Mouse (Mus musculus): ENCODE results near the gene Cfap46. TPM values are rescaled to one million over a fixed set of nuclear protein-coding genes. Genes with fewer than 3 reads are reported as not detected.

The Cfap46 gene
- polyA plus RNA-seq, 1 experiment from 2014 or later = 0.14 TPM

DNA sequence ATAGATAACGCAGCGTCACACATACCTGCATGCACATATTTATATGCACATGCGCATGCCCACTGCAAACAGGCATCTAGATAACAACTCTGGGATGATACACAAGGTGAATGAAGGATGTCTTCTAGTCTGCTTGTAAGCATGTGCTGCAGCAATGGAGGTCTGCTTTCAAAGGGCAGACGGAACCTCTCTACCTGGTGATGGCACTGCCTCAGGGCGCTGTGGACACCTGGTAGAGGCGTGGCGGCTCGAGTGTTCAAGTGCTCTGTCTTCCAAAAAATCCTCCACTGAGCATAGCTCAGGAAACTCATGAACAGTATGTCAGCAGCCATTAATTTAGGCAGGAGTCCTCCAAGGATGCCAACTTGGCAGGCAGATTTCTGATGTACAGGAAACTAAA, 22.2 kb upstream of the Cfap46 start:
- Histone ChIP-seq H3K36me3 (ENCODE audit: control insufficient read depth, insufficient read depth, low read length) (no peaks in the 10 kb centered on the region), H3K4me1 (ENCODE audit: control insufficient read depth, insufficient read depth, low read length) (no peaks in the 10 kb centered on the region), H3K27ac (ENCODE audit: low read length) (no peak overlapping the region), H3K27me3 (ENCODE audit: control insufficient read depth, insufficient read depth, low read length) (no peaks in the 10 kb centered on the region), H3K9ac (ENCODE audit: low read length) (no peak overlapping the region), H3K4me3 (replicated peaks; ENCODE audit: low read length) (no peak overlapping the region), H3K4me2 (ENCODE audit: low read depth, low read length) (no peak overlapping the region), H3K9me3 (replicated peaks; ENCODE audit: control insufficient read depth, low read length) (no peaks in the 10 kb centered on the region)
- 95% methylated on average over 8 of the region's 8 CpGs for WGBS
- ATAC-seq (ENCODE audit: insufficient read depth, low FRiP score) = no peak

DNA sequence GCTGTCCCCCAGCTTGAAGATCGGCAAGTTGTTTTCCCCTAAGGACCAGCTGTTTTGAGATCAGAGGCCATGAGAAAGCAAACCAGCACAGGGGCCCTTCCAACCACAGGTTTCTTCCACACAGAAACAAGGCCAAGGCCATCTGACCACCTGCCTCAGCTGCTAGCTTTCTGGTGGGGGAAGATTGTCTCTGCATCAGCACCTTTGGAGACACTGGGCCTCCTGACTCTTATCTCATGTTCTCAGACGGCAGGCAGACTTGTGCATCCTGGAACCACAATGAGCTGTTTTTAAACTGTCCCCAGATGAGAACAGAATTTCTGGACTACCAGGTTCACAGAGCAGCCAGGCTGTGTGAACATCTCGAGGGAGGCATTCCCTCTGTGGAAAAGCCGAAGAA, 21.5 kb upstream of the Cfap46 start:
- no peak overlapping the region for H3K4me2 ChIP-seq (ENCODE audit: low read depth, low read length)
- no peaks in the 10 kb centered on the region for H3K36me3 ChIP-seq (ENCODE audit: control insufficient read depth, insufficient read depth, low read length)
- ATAC-seq (ENCODE audit: insufficient read depth, low FRiP score) = no peak
- no peaks in the 10 kb centered on the region for H3K27me3 ChIP-seq (ENCODE audit: control insufficient read depth, insufficient read depth, low read length)
- 64% methylated on average over 4 of the region's 4 CpGs for WGBS
- H3K4me1 ChIP-seq (ENCODE audit: control insufficient read depth, insufficient read depth, low read length) = no peaks in the 10 kb centered on the region
- H3K27ac ChIP-seq (ENCODE audit: low read length) = no peak overlapping the region
- H3K9ac ChIP-seq (ENCODE audit: low read length) = no peak overlapping the region
- H3K4me3 ChIP-seq (replicated peaks; ENCODE audit: low read length) = no peak overlapping the region
- H3K9me3 ChIP-seq (replicated peaks; ENCODE audit: control insufficient read depth, low read length) = no peaks in the 10 kb centered on the region

DNA sequence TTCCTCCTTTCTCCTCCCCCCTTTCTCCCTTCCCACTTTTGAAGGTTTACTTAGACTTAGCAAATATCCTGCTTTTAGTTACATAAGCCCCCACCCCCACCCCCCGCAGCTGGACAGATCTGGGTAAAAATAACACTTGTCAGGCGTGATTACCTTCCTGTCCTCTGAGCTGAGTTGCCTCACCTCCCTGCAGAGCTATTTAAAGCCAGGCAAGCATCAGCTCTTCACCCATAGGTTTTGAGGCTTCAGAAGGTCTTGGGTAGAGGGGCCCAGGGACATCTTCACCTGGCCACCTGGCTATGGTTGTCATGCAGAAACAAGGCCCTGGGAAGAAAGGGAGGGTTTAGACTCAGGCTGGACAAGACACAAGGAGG, 20.2 kb upstream of the Cfap46 start:
- Histone ChIP-seq H3K27ac (ENCODE audit: low read length) (no peak overlapping the region), H3K9me3 (replicated peaks; ENCODE audit: control insufficient read depth, low read length) (no peaks in the 10 kb centered on the region), H3K9ac (ENCODE audit: low read length) (no peak overlapping the region), H3K4me1 (ENCODE audit: control insufficient read depth, insufficient read depth, low read length) (no peaks in the 10 kb centered on the region), H3K36me3 (ENCODE audit: control insufficient read depth, insufficient read depth, low read length) (no peaks in the 10 kb centered on the region), H3K4me3 (replicated peaks; ENCODE audit: low read length) (no peak overlapping the region), H3K4me2 (ENCODE audit: low read depth, low read length) (no peak overlapping the region), H3K27me3 (ENCODE audit: control insufficient read depth, insufficient read depth, low read length) (no peaks in the 10 kb centered on the region)
- no peak for ATAC-seq (ENCODE audit: insufficient read depth, low FRiP score)
- 2% methylated on average over 2 of the region's 2 CpGs for WGBS

DNA sequence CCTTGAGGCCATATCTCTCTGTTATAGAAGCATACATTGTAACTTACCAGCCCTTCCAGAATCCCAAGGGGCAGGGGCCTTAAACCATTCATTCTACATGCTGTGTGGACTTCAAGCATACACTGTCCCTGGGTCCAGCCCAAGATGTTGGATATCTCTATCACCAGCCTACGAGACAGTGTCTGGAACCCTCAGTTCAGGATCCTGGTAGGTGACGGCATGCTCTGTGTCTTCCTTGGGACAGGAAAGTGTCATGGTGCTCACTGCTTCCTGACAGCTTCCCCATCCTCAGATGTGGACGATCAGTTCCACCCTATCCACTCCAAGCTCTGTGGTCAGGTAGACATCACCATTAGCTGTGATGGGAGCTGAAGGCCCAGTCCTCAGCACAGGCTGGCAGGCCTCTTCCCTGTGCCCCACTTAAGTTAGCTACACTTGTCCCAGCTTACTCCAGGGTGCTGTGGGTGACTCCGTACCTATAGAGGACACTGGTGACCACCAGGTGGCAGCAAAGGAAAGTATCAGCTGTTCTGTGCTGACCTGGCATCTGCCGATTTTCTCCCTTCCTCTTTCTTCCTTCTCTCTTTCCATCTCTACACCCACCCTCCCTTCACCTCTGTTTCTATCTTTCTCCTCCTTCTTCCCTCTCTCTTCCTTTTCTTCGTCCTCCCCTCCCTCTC, 19.7 kb upstream of the Cfap46 start:
- WGBS = 34% methylated on average over 6 of the region's 6 CpGs
- no peak; the same call in 1 of the 2 replicates for ATAC-seq (ENCODE audit: insufficient read depth, low FRiP score)
- H3K9ac ChIP-seq (ENCODE audit: low read length) = no peak overlapping the region
- H3K4me3 ChIP-seq (replicated peaks; ENCODE audit: low read length) = no peak overlapping the region
- H3K27me3 ChIP-seq (ENCODE audit: control insufficient read depth, insufficient read depth, low read length) = no peaks in the 10 kb centered on the region
- no peak overlapping the region for H3K4me2 ChIP-seq (ENCODE audit: low read depth, low read length)
- no peaks in the 10 kb centered on the region for H3K36me3 ChIP-seq (ENCODE audit: control insufficient read depth, insufficient read depth, low read length)
- no peaks in the 10 kb centered on the region for H3K9me3 ChIP-seq (replicated peaks; ENCODE audit: control insufficient read depth, low read length)
- H3K4me1 ChIP-seq (ENCODE audit: control insufficient read depth, insufficient read depth, low read length) = no peaks in the 10 kb centered on the region
- no peak overlapping the region for H3K27ac ChIP-seq (ENCODE audit: low read length)

DNA sequence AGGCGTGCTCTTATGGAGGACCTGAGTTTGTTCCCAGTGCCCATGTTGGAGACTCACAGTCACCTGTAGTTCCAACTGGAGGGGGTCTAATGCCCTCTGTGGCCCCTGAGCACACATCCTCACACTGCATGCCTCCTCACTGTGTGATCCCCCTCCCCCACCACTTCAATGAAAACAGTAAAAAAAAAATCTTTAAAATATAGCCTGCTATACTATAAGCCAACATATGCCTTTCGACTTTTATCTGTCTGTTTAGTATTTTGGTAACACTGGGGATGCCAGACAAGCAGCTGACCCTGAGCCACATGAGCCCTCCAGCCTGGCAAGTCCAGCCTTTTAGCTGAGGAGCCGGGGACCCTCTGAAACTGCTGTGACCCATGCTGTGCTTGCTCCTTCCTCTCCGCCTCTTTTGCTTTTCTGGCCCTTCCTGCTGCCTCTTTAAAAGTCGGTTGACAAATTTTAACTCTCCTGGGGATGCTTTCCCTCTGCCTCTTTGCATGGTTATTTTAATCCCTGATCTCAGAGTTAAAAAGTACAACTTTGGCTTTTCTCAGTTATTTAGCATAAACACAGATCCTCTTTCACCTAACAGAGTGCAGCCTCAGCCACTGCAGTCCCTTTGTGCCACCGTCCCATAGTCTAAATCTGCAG, 18.2 kb upstream of the Cfap46 start:
- 36% methylated on average over 6 of the region's 6 CpGs for WGBS
- ATAC-seq (ENCODE audit: insufficient read depth, low FRiP score) = no peak

DNA sequence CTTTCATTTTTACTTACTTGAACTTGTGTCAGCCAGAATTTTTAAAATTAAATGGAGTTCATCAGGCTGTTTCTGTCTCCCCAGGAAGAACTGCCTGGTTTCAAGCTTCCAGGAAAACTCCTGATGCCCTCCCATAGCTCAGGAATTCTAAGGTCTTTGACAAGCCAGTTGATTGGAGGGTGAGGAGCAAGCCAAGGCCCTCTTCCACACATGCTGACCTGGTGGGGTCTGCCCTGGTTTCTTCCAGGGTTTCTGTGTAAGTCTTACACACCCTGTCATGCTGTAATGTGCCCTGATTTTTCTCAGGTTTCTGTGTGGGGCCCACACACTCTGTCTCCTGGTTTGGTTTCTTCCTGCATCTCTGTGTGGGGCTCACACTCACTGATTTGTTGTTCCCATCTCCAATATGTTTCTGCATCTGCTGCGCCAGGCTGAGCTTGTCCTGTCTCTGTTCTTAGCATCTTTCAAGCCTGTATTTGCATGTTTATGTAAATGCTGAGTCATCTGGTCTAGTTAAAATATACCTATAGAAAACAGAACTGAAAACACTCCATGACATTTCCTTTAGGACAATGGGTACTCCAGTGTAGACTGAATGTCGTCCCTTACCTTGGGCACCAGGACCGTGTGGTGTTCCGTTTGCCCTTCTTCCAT, 9.2 kb upstream of the Cfap46 start:
- no peaks in the 10 kb centered on the region for H3K36me3 ChIP-seq (ENCODE audit: control insufficient read depth, insufficient read depth, low read length)
- no peaks in the 10 kb centered on the region; the same call in 1 of the 2 replicates for H3K9me3 ChIP-seq (replicated peaks; ENCODE audit: control insufficient read depth, low read length)
- WGBS = 89% methylated on average over 4 of the region's 4 CpGs
- no peak overlapping the region for H3K27ac ChIP-seq (ENCODE audit: low read length)
- no peak for ATAC-seq (ENCODE audit: insufficient read depth, low FRiP score)
- no peak overlapping the region for H3K4me3 ChIP-seq (replicated peaks; ENCODE audit: low read length)
- no peak overlapping the region for H3K9ac ChIP-seq (ENCODE audit: low read length)
- H3K4me1 ChIP-seq (ENCODE audit: control insufficient read depth, insufficient read depth, low read length) = no peaks in the 10 kb centered on the region
- no peak overlapping the region for H3K4me2 ChIP-seq (ENCODE audit: low read depth, low read length)
- H3K27me3 ChIP-seq (ENCODE audit: control insufficient read depth, insufficient read depth, low read length) = no peaks in the 10 kb centered on the region

More for the DNA sequence above, 18.2 kb upstream of the Cfap46 start:
- H3K27ac ChIP-seq (ENCODE audit: low read length) = no peak overlapping the region
- no peaks in the 10 kb centered on the region for H3K27me3 ChIP-seq (ENCODE audit: control insufficient read depth, insufficient read depth, low read length)
- no peaks in the 10 kb centered on the region for H3K4me1 ChIP-seq (ENCODE audit: control insufficient read depth, insufficient read depth, low read length)
- no peak overlapping the region for H3K4me2 ChIP-seq (ENCODE audit: low read depth, low read length)
- no peak overlapping the region for H3K9ac ChIP-seq (ENCODE audit: low read length)
- H3K9me3 ChIP-seq (replicated peaks; ENCODE audit: control insufficient read depth, low read length) = no peaks in the 10 kb centered on the region; the same call in 1 of the 2 replicates
- no peaks in the 10 kb centered on the region for H3K36me3 ChIP-seq (ENCODE audit: control insufficient read depth, insufficient read depth, low read length)
- H3K4me3 ChIP-seq (replicated peaks; ENCODE audit: low read length) = no peak overlapping the region

DNA sequence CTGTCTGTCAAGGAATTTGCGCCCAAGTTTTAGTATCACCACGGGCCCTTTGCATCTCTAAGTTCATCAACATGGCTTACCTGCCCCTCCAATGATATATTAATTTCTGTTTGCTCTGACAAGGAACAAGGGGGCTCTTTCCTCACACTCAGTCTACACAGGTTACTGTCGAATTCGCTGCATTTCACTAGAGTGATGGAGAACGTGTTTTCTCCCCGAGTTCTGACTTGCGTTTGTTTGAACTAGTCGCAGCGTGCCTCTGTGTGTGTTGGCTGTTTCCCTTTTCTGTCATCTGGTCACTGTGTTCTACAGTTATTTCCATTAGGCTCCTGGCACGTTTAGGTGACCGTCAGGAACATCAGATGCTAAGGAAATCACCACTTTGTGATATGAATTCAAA, 8.6 kb upstream of the Cfap46 start:
- Histone ChIP-seq H3K4me3 (replicated peaks; ENCODE audit: low read length) (no peak overlapping the region), H3K9me3 (replicated peaks; ENCODE audit: control insufficient read depth, low read length) (no peaks in the 10 kb centered on the region), H3K36me3 (ENCODE audit: control insufficient read depth, insufficient read depth, low read length) (no peaks in the 10 kb centered on the region), H3K9ac (ENCODE audit: low read length) (no peak overlapping the region), H3K27ac (ENCODE audit: low read length) (no peak overlapping the region), H3K4me1 (ENCODE audit: control insufficient read depth, insufficient read depth, low read length) (no peaks in the 10 kb centered on the region), H3K27me3 (ENCODE audit: control insufficient read depth, insufficient read depth, low read length) (no peaks in the 10 kb centered on the region), H3K4me2 (ENCODE audit: low read depth, low read length) (no peak overlapping the region)
- 77% methylated on average over 11 of the region's 11 CpGs for WGBS
- ATAC-seq (ENCODE audit: insufficient read depth, low FRiP score) = no peak

DNA sequence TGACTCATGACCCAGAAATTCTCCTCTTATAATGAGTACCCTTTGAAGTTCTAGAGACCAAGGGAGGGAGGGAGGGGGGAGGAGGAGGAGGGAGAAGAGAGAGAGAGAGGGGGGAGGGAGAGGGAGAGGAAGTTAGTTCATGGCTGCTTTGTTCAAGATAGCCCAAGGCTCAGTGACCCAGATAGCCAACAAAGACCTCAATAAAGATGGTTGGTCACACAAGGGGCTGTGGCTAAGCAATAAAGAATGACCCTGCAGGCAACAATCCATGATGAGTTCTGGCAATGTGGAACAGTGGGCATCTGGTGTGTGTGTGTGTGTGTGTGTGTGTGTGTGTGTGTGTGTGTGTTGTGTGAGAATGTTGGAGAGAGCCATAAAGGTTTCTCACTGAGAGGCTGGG, 1.7 kb upstream of the Cfap46 start:
- no peak overlapping the region for H3K4me2 ChIP-seq (ENCODE audit: low read depth, low read length)
- no peak for ATAC-seq (ENCODE audit: insufficient read depth, low FRiP score)

DNA sequence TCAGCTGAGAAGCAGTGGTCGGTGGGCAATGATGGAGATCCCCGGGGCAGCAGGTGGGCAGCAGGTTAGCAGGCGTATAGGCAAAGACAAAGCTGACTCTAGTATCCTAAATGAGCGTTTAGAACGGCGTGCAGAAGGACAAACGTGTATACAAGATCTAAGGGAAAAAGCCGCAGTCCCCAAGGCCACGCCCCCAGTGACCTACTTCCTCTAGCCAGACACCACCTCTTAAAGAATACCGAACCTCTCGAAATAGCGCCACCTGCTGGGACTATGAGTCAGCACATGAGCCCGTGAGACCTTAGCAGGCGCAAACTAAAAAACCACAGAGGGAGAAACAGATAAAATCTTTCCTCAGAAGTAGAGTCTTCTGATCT, 924 bp upstream of the Cfap46 start:
- Histone ChIP-seq H3K4me3 (replicated peaks; ENCODE audit: low read length) (peak overlapping the region; percentile 64), H3K9me3 (replicated peaks; ENCODE audit: control insufficient read depth, low read length) (no peaks in the 10 kb centered on the region), H3K4me2 (ENCODE audit: low read depth, low read length) (peak overlapping the region; percentile 74), H3K36me3 (ENCODE audit: control insufficient read depth, insufficient read depth, low read length) (no peaks in the 10 kb centered on the region), H3K4me1 (ENCODE audit: control insufficient read depth, insufficient read depth, low read length) (no peaks in the 10 kb centered on the region), H3K27ac (ENCODE audit: low read length) (no peak overlapping the region), H3K9ac (ENCODE audit: low read length) (peak overlapping the region; percentile 71), H3K27me3 (ENCODE audit: control insufficient read depth, insufficient read depth, low read length) (no peaks in the 10 kb centered on the region)
- 1% methylated on average over 14 of the region's 14 CpGs for WGBS
- peak; percentile 83; the same call in 1 of the 2 replicates for ATAC-seq (ENCODE audit: insufficient read depth, low FRiP score)

More for the DNA sequence above, 1.7 kb upstream of the Cfap46 start:
- H3K27me3 ChIP-seq (ENCODE audit: control insufficient read depth, insufficient read depth, low read length) = no peaks in the 10 kb centered on the region
- H3K9ac ChIP-seq (ENCODE audit: low read length) = no peak overlapping the region
- no peaks in the 10 kb centered on the region for H3K9me3 ChIP-seq (replicated peaks; ENCODE audit: control insufficient read depth, low read length)
- H3K27ac ChIP-seq (ENCODE audit: low read length) = no peak overlapping the region
- no peaks in the 10 kb centered on the region for H3K4me1 ChIP-seq (ENCODE audit: control insufficient read depth, insufficient read depth, low read length)
- no peaks in the 10 kb centered on the region for H3K36me3 ChIP-seq (ENCODE audit: control insufficient read depth, insufficient read depth, low read length)
- H3K4me3 ChIP-seq (replicated peaks; ENCODE audit: low read length) = no peak overlapping the region
